Mouse (Mus musculus) heart, embryonic 16.5 days (tissue): ENCODE data around the gene Zmynd8. TPM values are rescaled to one million over a fixed set of nuclear protein-coding genes. Genes with fewer than 3 reads are reported as not detected.

Experiments
- ATAC-seq: fragments of 200-750 bp; cut with Nextera tagmentation; replicated peaks from 2 replicates; pipeline ENCODE4 v1.8.0; 2017; ENCODE audit warnings: moderate number of reproducible peaks; ENCODE audit not compliant: insufficient read depth, low FRiP score; ENCODE audit errors: extremely low read depth
- H3K27ac ChIP-seq: fragments of 300-500 bp; sonication (generic); 2 replicates; pipeline ENCODE4 v1.5.1; 2014; ENCODE audit warnings: mild to moderate bottlenecking, low read length, control low read depth, moderate library complexity
- H3K27me3 ChIP-seq: fragments of 300-500 bp; sonication (generic); 2 replicates; pipeline ENCODE4 v1.6.1; 2014; ENCODE audit warnings: low read length, mixed read lengths; ENCODE audit not compliant: control insufficient read depth, insufficient read depth
- H3K36me3 ChIP-seq: fragments of 300-500 bp; sonication (generic); 2 replicates; pipeline ENCODE4 v1.6.1; 2014; ENCODE audit not compliant: control insufficient read depth, insufficient read depth
- H3K4me1 ChIP-seq: fragments of 300-500 bp; sonication (generic); 2 replicates; pipeline ENCODE4 v1.6.1; 2014; ENCODE audit warnings: low read length, mixed read lengths; ENCODE audit not compliant: control insufficient read depth, insufficient read depth
- H3K4me2 ChIP-seq: fragments of 300-500 bp; sonication (generic); 2 replicates; pipeline ENCODE4 v1.6.1; 2014; ENCODE audit warnings: low read depth, mild to moderate bottlenecking, control low read depth, low read length
- H3K4me3 ChIP-seq: fragments of 300-500 bp; sonication (generic); 2 replicates; pipeline ENCODE4 v1.5.1; 2014; ENCODE audit warnings: mild to moderate bottlenecking, control low read depth, low read length
- H3K9ac ChIP-seq: fragments of 300-500 bp; sonication (generic); 2 replicates; pipeline ENCODE4 v1.6.1; 2014; ENCODE audit warnings: low read length, control low read depth
- H3K9me3 ChIP-seq: fragments of 300-500 bp; sonication (generic); replicated peaks from 2 replicates; pipeline ENCODE4 v1.6.1; 2016; ENCODE audit warnings: low read length; ENCODE audit not compliant: control insufficient read depth
- WGBS: fragments of 180-500 bp; shearing (Covaris S2); extraction: QIAGEN DNeasy Blood & Tissue Kit; methylation state at CpG from one replicate; pipeline ENCODE4 v1.1.7; 2014; 5-methylcytosine and 5-hydroxymethylcytosine counted together
- polyA plus RNA-seq: library from polyadenylated mRNA; unstranded; fragments of >200 nt; fragmentation: Nextera tagmentation; extraction: Ambion mirVana; gene quantifications from 2 replicates; pipeline ENCODE4 v1.2.1, GENCODE M21; 2015

Zmynd8 gene
- polyA plus RNA-seq, 1 experiment from 2014 or later: 36.0 TPM

GRCm38 (mm10) chr2:165879403-165880178 lies 19.2 kb downstream of the Zmynd8 start:
- no peaks in the 10 kb centered on the region for H3K9me3 ChIP-seq
- H3K4me1 ChIP-seq: peaks cover 93% of the 10 kb centered on the region
- H3K9ac ChIP-seq: peak overlapping the region; percentile 73
- 21% methylated on average over 16 of the region's 16 CpGs for WGBS
- H3K27me3 ChIP-seq: no peaks in the 10 kb centered on the region
- H3K4me2 ChIP-seq: peak overlapping the region; percentile 87
- peak overlapping the region; percentile 7; the same call in 1 of the 2 replicates for H3K4me3 ChIP-seq
- peak overlapping the region; percentile 100 for H3K27ac ChIP-seq
- ATAC-seq: no peak
- H3K36me3 ChIP-seq: 0 out of 2 replicates have a peak, but pooled peaks cover 3% of the 10 kb centered on the region

GRCm38 (mm10) chr2:165878907-165879361 lies 19.9 kb downstream of the Zmynd8 start:
- peaks cover 96% of the 10 kb centered on the region for H3K4me1 ChIP-seq
- 39% methylated on average over 8 of the region's 8 CpGs for WGBS
- H3K4me2 ChIP-seq: peak overlapping the region; percentile 87
- ATAC-seq: no peak
- 0 out of 2 replicates have a peak, but pooled peaks cover 4% of the 10 kb centered on the region for H3K36me3 ChIP-seq
- H3K9ac ChIP-seq: peak overlapping the region; percentile 73
- H3K9me3 ChIP-seq: no peaks in the 10 kb centered on the region
- peak overlapping the region; percentile 100 for H3K27ac ChIP-seq
- no peaks in the 10 kb centered on the region for H3K27me3 ChIP-seq
- H3K4me3 ChIP-seq: peak overlapping the region; percentile 12; the same call in 1 of the 2 replicates

- Histone ChIP-seq H3K9ac (peak overlapping the region; percentile 6; the same call in 1 of the 2 replicates), H3K27ac (peak overlapping the region; percentile 10), H3K27me3 (no peaks in the 10 kb centered on the region), H3K4me3 (no peak overlapping the region), H3K4me1 (peaks cover 97% of the 10 kb centered on the region), H3K4me2 (peak overlapping the region; percentile 87; the same call in 1 of the 2 replicates), H3K36me3 (0 out of 2 replicates have a peak, but pooled peaks cover 5% of the 10 kb centered on the region), H3K9me3 (no peaks in the 10 kb centered on the region)
- WGBS: 33% methylated on average over 10 of the region's 10 CpGs
- ATAC-seq: no peak
These were observed 20.7 kb downstream of the Zmynd8 start for GRCm38 (mm10) chr2:165878021-165878585.

GRCm38 (mm10) chr2:165877180-165877579 lies 21.6 kb downstream of the Zmynd8 start:
- ATAC-seq: no peak
- Histone ChIP-seq H3K4me1 (peaks cover 93% of the 10 kb centered on the region), H3K4me2 (no peak overlapping the region), H3K27me3 (no peaks in the 10 kb centered on the region), H3K9ac (no peak overlapping the region), H3K36me3 (0 out of 2 replicates have a peak, but pooled peaks cover 5% of the 10 kb centered on the region), H3K4me3 (no peak overlapping the region), H3K9me3 (no peaks in the 10 kb centered on the region), H3K27ac (no peak overlapping the region; the same call in 1 of the 2 replicates)
- 83% methylated on average over 4 of the region's 4 CpGs for WGBS

- Histone ChIP-seq H3K9me3 (no peaks in the 10 kb centered on the region), H3K4me1 (peaks cover 85% of the 10 kb centered on the region), H3K36me3 (0 out of 2 replicates have a peak, but pooled peaks cover 5% of the 10 kb centered on the region), H3K9ac (peak overlapping the region; percentile 5; the same call in 1 of the 2 replicates), H3K27ac (peak overlapping the region; percentile 4), H3K4me2 (no peak overlapping the region), H3K4me3 (no peak overlapping the region), H3K27me3 (no peaks in the 10 kb centered on the region)
- no peak for ATAC-seq
- WGBS: 43% methylated on average over 8 of the region's 8 CpGs
These were observed 22.5 kb downstream of the Zmynd8 start for GRCm38 (mm10) chr2:165876201-165876918.

- H3K27ac ChIP-seq: peak overlapping the region; percentile 90
- H3K36me3 ChIP-seq: peaks cover 8% of the 10 kb centered on the region; the same call in 1 of the 2 replicates
- peak overlapping the region; percentile 33; the same call in 1 of the 2 replicates for H3K4me2 ChIP-seq
- H3K4me1 ChIP-seq: peaks cover 77% of the 10 kb centered on the region
- peak overlapping the region; percentile 67 for H3K9ac ChIP-seq
- no peak for ATAC-seq
- no peak overlapping the region for H3K4me3 ChIP-seq
- no peaks in the 10 kb centered on the region for H3K9me3 ChIP-seq
- H3K27me3 ChIP-seq: no peaks in the 10 kb centered on the region
- WGBS: 35% methylated on average over 13 of the region's 13 CpGs
These were observed 23.3 kb downstream of the Zmynd8 start for GRCm38 (mm10) chr2:165875406-165875955.

GRCm38 (mm10) chr2:165874461-165875339 lies 24.1 kb downstream of the Zmynd8 start:
- Histone ChIP-seq H3K9ac (peak overlapping the region; percentile 67), H3K27me3 (no peaks in the 10 kb centered on the region), H3K4me2 (peak overlapping the region; percentile 33; the same call in 1 of the 2 replicates), H3K4me1 (peaks cover 69% of the 10 kb centered on the region), H3K27ac (peak overlapping the region; percentile 90), H3K9me3 (no peaks in the 10 kb centered on the region), H3K36me3 (peaks cover 8% of the 10 kb centered on the region; the same call in 1 of the 2 replicates), H3K4me3 (no peak overlapping the region)
- WGBS: 38% methylated on average over 13 of the region's 13 CpGs
- peak; percentile 80 for ATAC-seq

- WGBS: 48% methylated on average over 3 of the region's 3 CpGs
- Histone ChIP-seq H3K36me3 (peaks cover 8% of the 10 kb centered on the region; the same call in 1 of the 2 replicates), H3K27me3 (no peaks in the 10 kb centered on the region), H3K9me3 (no peaks in the 10 kb centered on the region), H3K4me2 (no peak overlapping the region), H3K4me1 (peaks cover 68% of the 10 kb centered on the region), H3K9ac (peak overlapping the region; percentile 3; the same call in 1 of the 2 replicates), H3K27ac (peak overlapping the region; percentile 90), H3K4me3 (no peak overlapping the region)
- ATAC-seq: no peak
These were observed 25.0 kb downstream of the Zmynd8 start for GRCm38 (mm10) chr2:165873777-165874176.
